Mouse (Mus musculus) embryonic fibroblast, embryonic 13.5 days (primary cell): ENCODE measurements at regions not wholly inside any gene's neighbourhood (a gene's known extent, or its start where the extent isn't known, plus 50 kb on each side); places are given as distances from the start of the nearest gene placed in this dataset.

Experiments
- CTCF ChIP-seq: IDR thresholded peaks from 2 replicates; pipeline ENCODE4 v1.5.1; 2011; ENCODE audit warnings: mild to moderate bottlenecking, control low read depth, low read length, moderate library complexity, borderline replicate concordance; ENCODE audit not compliant: insufficient read depth
- POLR2A ChIP-seq: IDR thresholded peaks from 2 replicates; pipeline ENCODE4 v1.6.1; 2011; ENCODE audit warnings: low read depth, mild to moderate bottlenecking, control low read depth, low read length, moderate library complexity

- TF ChIP-seq CTCF (no peak), POLR2A (no peak)
These were observed 268.2 kb downstream of the Sox2 start for GRCm38 (mm10) chr3:34918326-34918932.
